Mouse (Mus musculus): Measurements from ENCODE around the gene Insr. TPM values are rescaled to one million over a fixed set of nuclear protein-coding genes. Genes with fewer than 3 reads are reported as not detected.

Gene Insr
- 4.6 and 8.6 TPM in 2 replicates for polyA plus RNA-seq (2012; ENCODE audit: low replicate concordance)

GRCm38 (mm10) chr8:3278934-3279720, at the start of gene Insr:
Gene Insr (minus strand): TSS chr8:3279617.

Other genes starting within 250 kb of the Insr start
- gene A430078G23Rik, start 73.8 kb upstream of the Insr start, polyA plus RNA-seq (2012; ENCODE audit: low replicate concordance) = 25.7 and 35.3 TPM in 2 replicates
- gene Arhgef18, start 113.4 kb upstream of the Insr start, polyA plus RNA-seq (2012; ENCODE audit: low replicate concordance) = 172 and 499 TPM in 2 replicates
- gene Pex11g, start 188.1 kb upstream of the Insr start, polyA plus RNA-seq (2012; ENCODE audit: low replicate concordance) = 1.2 and 2.5 TPM in 2 replicates
- not detected in 2 replicates for gene Tex45, start 191.2 kb upstream of the Insr start, polyA plus RNA-seq (2012; ENCODE audit: low replicate concordance)
- 14.3 and 16.8 TPM in 2 replicates for gene Zfp358, start 213.5 kb upstream of the Insr start, polyA plus RNA-seq (2012; ENCODE audit: low replicate concordance)
- 222 and 644 TPM in 2 replicates for gene Mcoln1, start 220.8 kb upstream of the Insr start, polyA plus RNA-seq (2012; ENCODE audit: low replicate concordance)
- 29.1 and 33.3 TPM in 2 replicates for gene Pnpla6, start 235.8 kb upstream of the Insr start, polyA plus RNA-seq (2012; ENCODE audit: low replicate concordance)

Data from hematopoietic multipotent progenitor cell, adult 10-12 weeks (in vitro differentiated cells).